Mouse (Mus musculus): Measurements from ENCODE around the gene Sh2d2a. TPM values are rescaled to one million over a fixed set of nuclear protein-coding genes. Genes with fewer than 3 reads are reported as not detected.

The Sh2d2a gene
- total and polyA plus RNA-seq, 3 experiments = 23.2 to 66.8 (median 39.2) TPM

GRCm38 (mm10) chr3:87816166-87816565 lies 30.4 kb upstream of the Sh2d2a start:
- DNase-seq (ENCODE audit: extremely low read depth) = no peak
- H3K9ac ChIP-seq (ENCODE audit: insufficient read depth, low read depth) = 0 out of 2 replicates have a peak overlapping the region, but pooled peaks have one; percentile 2
- no peak overlapping the region for H3K27ac ChIP-seq (ENCODE audit: insufficient read depth, low read depth)
- H3K4me2 ChIP-seq (ENCODE audit: insufficient read depth, low read depth, poor library complexity, severe bottlenecking) = peak overlapping the region; percentile 41
- dilution Hi-C loops (cut with MboI; ENCODE audit: extremely low pct_ligation_motif_present, extremely low pct_unique_long_range_greater_than_20kb, low sequenced_read_pairs) = no loop called here
- H3K36me3 ChIP-seq (replicated peaks in 1 of 2; ENCODE audit: control insufficient read depth in 1 of 2, insufficient read depth in 1 of 2, low read length in 1 of 2) = no peaks in the 10 kb centered on the region
- peaks cover 90% of the 10 kb centered on the region for H3K27me3 ChIP-seq (replicated peaks)
- TF ChIP-seq ELF1 (IDR thresholded peaks at IDR 0.05; ENCODE audit: low read depth, low read length) = no peak
- no peak for TF ChIP-seq NRF1 (IDR thresholded peaks at IDR 0.05; ENCODE audit: low read depth, low read length)
- TF ChIP-seq HCFC1 (IDR thresholded peaks at IDR 0.05; ENCODE audit: low read depth, low read length) = no peak
- TF ChIP-seq JUN (IDR thresholded peaks at IDR 0.05; ENCODE audit: insufficient read depth, low read depth, low read length) = no peak
- no peak for TF ChIP-seq MEF2A (IDR thresholded peaks at IDR 0.05; ENCODE audit: borderline replicate concordance, low read depth, low read length)
- no peak for TF ChIP-seq USF1 (IDR thresholded peaks at IDR 0.05; ENCODE audit: low read depth, low read length)
- no peak for TF ChIP-seq JUND (conservative IDR thresholded peaks at IDR 0.05; ENCODE audit: low read depth, low read length)
- TF ChIP-seq CHD2 (IDR thresholded peaks at IDR 0.05; ENCODE audit: low read length) = no peak
- no peak for TF ChIP-seq UBTF (IDR thresholded peaks at IDR 0.05; ENCODE audit: low read depth, low read length)
- no peak for TF ChIP-seq IRF4 (IDR thresholded peaks at IDR 0.05; ENCODE audit: low read depth, low read length)
- no peak for TF ChIP-seq SMC3 (IDR thresholded peaks at IDR 0.05; ENCODE audit: low read depth, low read length)
- TF ChIP-seq MXI1 (IDR thresholded peaks at IDR 0.05; ENCODE audit: low read depth, low read length) = no peak
- TF ChIP-seq MAZ (IDR thresholded peaks at IDR 0.05; ENCODE audit: low read depth, low read length) = no peak
- no peak for TF ChIP-seq MAX (IDR thresholded peaks at IDR 0.05; ENCODE audit: low read length)
- TF ChIP-seq ZNF384 (IDR thresholded peaks at IDR 0.05; ENCODE audit: low read depth, low read length) = no peak
- in situ Hi-C loops (cut with MboI; ENCODE audit: low pct_ligation_motif_present, low pct_unique_long_range_greater_than_20kb, low sequenced_read_pairs) = loop anchor here (5.0 kb wide), 2 partner anchors 34 to 41 kb away; no protein-coding TSS in a partner anchor
- H3K9me3 ChIP-seq (replicated peaks; ENCODE audit: low read length) = no peaks in the 10 kb centered on the region
- no peak overlapping the region for H3K4me3 ChIP-seq (replicated peaks in 1 of 3; ENCODE audit: low read depth in 2 of 3, low read length in 2 of 3, poor library complexity in 1 of 3)
- H3K79me2 ChIP-seq (replicated peaks; ENCODE audit: control insufficient read depth, extremely low read depth, insufficient read depth, poor library complexity, severe bottlenecking) = no peaks in the 10 kb centered on the region
- H3K4me1 ChIP-seq (ENCODE audit: control insufficient read depth in 1 of 2, insufficient read depth in 2 of 2) = peaks cover 5 to 6% of the 10 kb centered on the region in 2 experiments

DNA sequence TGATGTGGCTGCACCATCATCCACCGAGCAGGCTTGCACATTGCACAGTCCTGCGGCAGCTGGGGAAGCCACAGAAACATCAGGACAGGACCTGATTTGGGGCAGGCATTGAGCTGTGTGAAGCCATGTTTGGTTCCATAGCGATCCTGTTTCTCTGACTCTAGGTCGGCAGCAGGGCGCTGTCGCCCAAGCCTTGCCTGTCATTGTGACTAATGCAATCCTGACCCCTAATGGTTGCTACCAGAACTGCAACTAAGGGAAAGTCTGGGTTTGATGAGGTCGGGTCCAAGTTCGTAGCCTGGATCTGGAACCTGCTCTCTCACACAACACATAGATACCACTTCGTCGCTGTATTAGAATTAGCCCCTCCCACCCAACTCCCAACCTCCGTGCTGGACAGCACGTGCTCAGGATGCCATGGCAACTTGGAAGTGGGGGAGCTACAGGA lies 29.9 kb upstream of the Sh2d2a start:
- Histone ChIP-seq H3K4me1 (ENCODE audit: control insufficient read depth in 1 of 2, insufficient read depth in 2 of 2) (peaks cover 5 to 6% of the 10 kb centered on the region in 2 experiments), H3K9me3 (replicated peaks; ENCODE audit: low read length) (no peaks in the 10 kb centered on the region), H3K27me3 (replicated peaks) (peaks cover 88% of the 10 kb centered on the region), H3K27ac (ENCODE audit: insufficient read depth, low read depth) (no peak overlapping the region), H3K36me3 (replicated peaks in 1 of 2; ENCODE audit: control insufficient read depth in 1 of 2, insufficient read depth in 1 of 2, low read length in 1 of 2) (no peaks in the 10 kb centered on the region), H3K4me2 (ENCODE audit: insufficient read depth, low read depth, poor library complexity, severe bottlenecking) (peak overlapping the region; percentile 41), H3K4me3 (replicated peaks in 1 of 3; ENCODE audit: low read depth in 2 of 3, low read length in 2 of 3, poor library complexity in 1 of 3) (peak overlapping the region in 1 of 3 experiments; percentile 17), H3K79me2 (replicated peaks; ENCODE audit: control insufficient read depth, extremely low read depth, insufficient read depth, poor library complexity, severe bottlenecking) (no peaks in the 10 kb centered on the region), H3K9ac (ENCODE audit: insufficient read depth, low read depth) (peak overlapping the region; percentile 2; the same call in 1 of the 2 replicates)
- in situ Hi-C loops (cut with MboI; ENCODE audit: low pct_ligation_motif_present, low pct_unique_long_range_greater_than_20kb, low sequenced_read_pairs) = loop anchor here (5.0 kb wide), 2 partner anchors 34 to 41 kb away; no protein-coding TSS in a partner anchor
- dilution Hi-C loops (cut with MboI; ENCODE audit: extremely low pct_ligation_motif_present, extremely low pct_unique_long_range_greater_than_20kb, low sequenced_read_pairs) = no loop called here
- peak; percentile 67 for TF ChIP-seq ZC3H11A (IDR thresholded peaks at IDR 0.05; ENCODE audit: low read depth, low read length)
- no peak for TF ChIP-seq ELF1 (IDR thresholded peaks at IDR 0.05; ENCODE audit: low read depth, low read length)
- TF ChIP-seq NRF1 (IDR thresholded peaks at IDR 0.05; ENCODE audit: low read depth, low read length) = no peak
- TF ChIP-seq JUN (IDR thresholded peaks at IDR 0.05; ENCODE audit: insufficient read depth, low read depth, low read length) = no peak
- no peak for TF ChIP-seq ZNF384 (IDR thresholded peaks at IDR 0.05; ENCODE audit: low read depth, low read length)
- TF ChIP-seq ETS1 (conservative IDR thresholded peaks at IDR 0.05; ENCODE audit: low read depth, low read length) = no peak
- TF ChIP-seq USF2 (conservative IDR thresholded peaks at IDR 0.05; ENCODE audit: low read depth, low read length) = no peak
- no peak for TF ChIP-seq ZMIZ1 (IDR thresholded peaks at IDR 0.05; ENCODE audit: low read depth, low read length)
- TF ChIP-seq JUND (conservative IDR thresholded peaks at IDR 0.05; ENCODE audit: low read depth, low read length) = no peak
- no peak for TF ChIP-seq MYC (IDR thresholded peaks at IDR 0.05; ENCODE audit: low read depth, low read length)
- peak; percentile 96 for TF ChIP-seq RAD21 (IDR thresholded peaks at IDR 0.05; ENCODE audit: low read depth, low read length)
- no peak for TF ChIP-seq MAZ (IDR thresholded peaks at IDR 0.05; ENCODE audit: low read depth, low read length)
- no peak for TF ChIP-seq KAT2A (IDR thresholded peaks at IDR 0.05; ENCODE audit: insufficient replicate concordance, low read length)
- TF ChIP-seq MXI1 (IDR thresholded peaks at IDR 0.05; ENCODE audit: low read depth, low read length) = no peak
- TF ChIP-seq EP300 (IDR thresholded peaks at IDR 0.05; ENCODE audit: low read length) = no peak
- TF ChIP-seq CHD1 (IDR thresholded peaks at IDR 0.05; ENCODE audit: low read depth, low read length) = no peak
- TF ChIP-seq UBTF (IDR thresholded peaks at IDR 0.05; ENCODE audit: low read depth, low read length) = no peak
- no peak for TF ChIP-seq HCFC1 (IDR thresholded peaks at IDR 0.05; ENCODE audit: low read depth, low read length)
- TF ChIP-seq SIN3A (IDR thresholded peaks at IDR 0.05; ENCODE audit: low read length) = no peak
- TF ChIP-seq POLR2AphosphoS2 (IDR thresholded peaks at IDR 0.05; ENCODE audit: low read depth, low read length) = no peak
- TF ChIP-seq PAX5 (IDR thresholded peaks at IDR 0.05; ENCODE audit: low read length) = no peak
- peak; percentile 93 for TF ChIP-seq SMC3 (IDR thresholded peaks at IDR 0.05; ENCODE audit: low read depth, low read length)
- TF ChIP-seq USF1 (IDR thresholded peaks at IDR 0.05; ENCODE audit: low read depth, low read length) = no peak
- TF ChIP-seq BHLHE40 (IDR thresholded peaks at IDR 0.05; ENCODE audit: low read depth, low read length) = peak; percentile 14; the same call in 1 of the 2 replicates
- TF ChIP-seq TCF12 (IDR thresholded peaks at IDR 0.05; ENCODE audit: low read depth, low read length) = no peak
- peak; percentile 93 to 97 for TF ChIP-seq CTCF (conservative IDR thresholded peaks at IDR 0.05 in 1 of 2, IDR thresholded peaks at IDR 0.05 in 1 of 2; ENCODE audit: low read depth in 2 of 2, low read length in 2 of 2)
- peak; percentile 88 for DNase-seq (ENCODE audit: extremely low read depth)

All from CH12.LX (cell line).